Mouse (Mus musculus) embryonic facial prominence, embryonic 13.5 days (tissue): Measurements from ENCODE around the gene Klhl29. TPM values are rescaled to one million over a fixed set of nuclear protein-coding genes. Genes with fewer than 3 reads are reported as not detected.
"Not testable (repeated sequence)": the region's sequence is repeated elsewhere in the genome, so short reads cannot be mapped to it uniquely, and the experiment has no call there.

Experiments used
- ATAC-seq: fragments of 200-750 bp; cut with Nextera tagmentation; 2 replicates; pipeline ENCODE4 v1.8.0; 2017; ENCODE audit warnings: low read depth; ENCODE audit not compliant: insufficient number of reproducible peaks, insufficient read depth, low FRiP score, low TSS enrichment
- H3K27ac ChIP-seq: fragments of 300-500 bp; sonication (generic); 2 replicates; pipeline ENCODE4 v1.5.1; 2015; ENCODE audit warnings: moderate library complexity, mild to moderate bottlenecking, inconsistent platforms
- H3K27me3 ChIP-seq: fragments of 300-500 bp; sonication (generic); 2 replicates; pipeline ENCODE4 v1.6.1; 2015; ENCODE audit warnings: mild to moderate bottlenecking, inconsistent platforms
- H3K36me3 ChIP-seq: fragments of 300-500 bp; sonication (generic); 2 replicates; pipeline ENCODE4 v1.6.1; 2015; ENCODE audit warnings: mild to moderate bottlenecking, inconsistent platforms
- H3K4me1 ChIP-seq: fragments of 300-500 bp; sonication (generic); 2 replicates; pipeline ENCODE4 v1.6.1; 2015; ENCODE audit warnings: inconsistent platforms
- H3K4me2 ChIP-seq: fragments of 300-500 bp; sonication (generic); 2 replicates; pipeline ENCODE4 v1.6.1; 2015; ENCODE audit warnings: moderate library complexity, mild to moderate bottlenecking, inconsistent platforms
- H3K4me3 ChIP-seq: fragments of 300-500 bp; sonication (generic); 2 replicates; pipeline ENCODE4 v1.5.1; 2015; ENCODE audit warnings: mild to moderate bottlenecking, inconsistent platforms
- H3K9ac ChIP-seq: fragments of 300-500 bp; sonication (generic); 2 replicates; pipeline ENCODE4 v1.6.1; 2015; ENCODE audit warnings: mild to moderate bottlenecking, inconsistent platforms
- H3K9me3 ChIP-seq: fragments of 300-500 bp; sonication (generic); 2 replicates; pipeline ENCODE4 v1.6.1; 2016; ENCODE audit warnings: inconsistent platforms
- WGBS: fragments of 180-500 bp; shearing (Covaris S2); methylation state at CpG from one replicate; pipeline ENCODE4 v1.1.7; 2015; ENCODE audit warnings: mixed read lengths; 5-methylcytosine and 5-hydroxymethylcytosine counted together
- polyA plus RNA-seq: library from polyadenylated mRNA; unstranded; fragments of >200 nt; fragmentation: Nextera tagmentation; extraction: Ambion mirVana; gene quantifications from 2 replicates; pipeline ENCODE4 v1.2.1, GENCODE M21; 2015

Gene Klhl29
- polyA plus RNA-seq, 1 experiment from 2014 or later: 2.0 TPM

GRCm38 (mm10) chr12:5352771-5353170 is 22.7 kb downstream of the Klhl29 start:
- WGBS: 92% methylated on average over 8 of the region's 8 CpGs
- H3K9ac ChIP-seq: no peak overlapping the region
- H3K36me3 ChIP-seq: no peaks in the 10 kb centered on the region
- no peaks in the 10 kb centered on the region for H3K27me3 ChIP-seq
- no peak for ATAC-seq
- H3K4me3 ChIP-seq: no peak overlapping the region
- no peak overlapping the region for H3K4me2 ChIP-seq
- no peak overlapping the region for H3K27ac ChIP-seq
- no peaks in the 10 kb centered on the region for H3K4me1 ChIP-seq
- H3K9me3 ChIP-seq: no peaks in the 10 kb centered on the region

GRCm38 (mm10) chr12:5350491-5351285 is 24.8 kb downstream of the Klhl29 start:
- H3K27ac ChIP-seq: no peak overlapping the region
- WGBS: 79% methylated on average over 11 of the region's 11 CpGs
- H3K36me3 ChIP-seq: no peaks in the 10 kb centered on the region
- no peaks in the 10 kb centered on the region for H3K9me3 ChIP-seq
- no peak for ATAC-seq
- H3K27me3 ChIP-seq: no peaks in the 10 kb centered on the region
- no peaks in the 10 kb centered on the region for H3K4me1 ChIP-seq
- H3K9ac ChIP-seq: no peak overlapping the region
- no peak overlapping the region for H3K4me3 ChIP-seq
- no peak overlapping the region for H3K4me2 ChIP-seq

GRCm38 (mm10) chr12:5345088-5345487 is 30.4 kb downstream of the Klhl29 start:
- Histone ChIP-seq H3K4me1 (no peaks in the 10 kb centered on the region), H3K27ac (no peak overlapping the region), H3K4me3 (no peak overlapping the region), H3K27me3 (no peaks in the 10 kb centered on the region), H3K36me3 (0 out of 2 replicates have a peak, but pooled peaks cover 6% of the 10 kb centered on the region), H3K9ac (no peak overlapping the region), H3K9me3 (no peaks in the 10 kb centered on the region), H3K4me2 (no peak overlapping the region)
- WGBS: 80% methylated on average over 6 of the region's 6 CpGs
- ATAC-seq: no peak

GRCm38 (mm10) chr12:5344457-5344856 is 31.0 kb downstream of the Klhl29 start:
- not testable (repeated sequence) for H3K9ac ChIP-seq, H3K27ac ChIP-seq, H3K9me3 ChIP-seq, H3K4me2 ChIP-seq, H3K4me1 ChIP-seq, H3K27me3 ChIP-seq, ATAC-seq, H3K36me3 ChIP-seq, H3K4me3 ChIP-seq
- 93% methylated on average over 6 of the region's 7 CpGs for WGBS

GRCm38 (mm10) chr12:5340151-5340603 is 35.3 kb downstream of the Klhl29 start:
- no peak overlapping the region for H3K9ac ChIP-seq
- H3K4me1 ChIP-seq: no peaks in the 10 kb centered on the region
- H3K27me3 ChIP-seq: no peaks in the 10 kb centered on the region
- 0 out of 2 replicates have a peak, but pooled peaks cover 6% of the 10 kb centered on the region for H3K36me3 ChIP-seq
- H3K4me2 ChIP-seq: no peak overlapping the region
- no peak overlapping the region for H3K4me3 ChIP-seq
- WGBS: 89% methylated on average over 6 of the region's 6 CpGs
- no peak overlapping the region for H3K27ac ChIP-seq
- no peaks in the 10 kb centered on the region for H3K9me3 ChIP-seq
- 0 out of 2 replicates have a peak, but pooled peaks have one; percentile 26 for ATAC-seq

- H3K4me2 ChIP-seq: no peak overlapping the region
- H3K9ac ChIP-seq: no peak overlapping the region
- H3K4me3 ChIP-seq: no peak overlapping the region
- 0 out of 2 replicates have a peak, but pooled peaks cover 2% of the 10 kb centered on the region for H3K36me3 ChIP-seq
- no peak overlapping the region for H3K27ac ChIP-seq
- peaks cover 2% of the 10 kb centered on the region; the same call in 1 of the 2 replicates for H3K4me1 ChIP-seq
- WGBS: 30% methylated on average over 8 of the region's 8 CpGs
- no peak for ATAC-seq
- no peaks in the 10 kb centered on the region for H3K9me3 ChIP-seq
- no peaks in the 10 kb centered on the region for H3K27me3 ChIP-seq
Measured at GRCm38 (mm10) chr12:5336927-5337712, 38.4 kb downstream of the Klhl29 start.

GRCm38 (mm10) chr12:5336331-5336730 is 39.2 kb downstream of the Klhl29 start:
- Histone ChIP-seq H3K4me1 (peaks cover 10% of the 10 kb centered on the region), H3K36me3 (no peaks in the 10 kb centered on the region), H3K4me2 (no peak overlapping the region), H3K27ac (no peak overlapping the region), H3K9me3 (no peaks in the 10 kb centered on the region), H3K9ac (no peak overlapping the region), H3K27me3 (no peaks in the 10 kb centered on the region), H3K4me3 (no peak overlapping the region)
- 79% methylated on average over 6 of the region's 6 CpGs for WGBS
- ATAC-seq: no peak

- H3K4me3 ChIP-seq: no peak overlapping the region
- 73% methylated on average over 9 of the region's 9 CpGs for WGBS
- no peaks in the 10 kb centered on the region for H3K36me3 ChIP-seq
Measured at GRCm38 (mm10) chr12:5334956-5335355, 40.5 kb downstream of the Klhl29 start.

GRCm38 (mm10) chr12:5334175-5334574 is 41.3 kb downstream of the Klhl29 start:
- Histone ChIP-seq H3K9me3 (no peaks in the 10 kb centered on the region), H3K9ac (no peak overlapping the region), H3K4me1 (peaks cover 19% of the 10 kb centered on the region), H3K36me3 (no peaks in the 10 kb centered on the region), H3K4me3 (no peak overlapping the region), H3K27ac (no peak overlapping the region), H3K27me3 (no peaks in the 10 kb centered on the region), H3K4me2 (no peak overlapping the region)
- WGBS: 82% methylated on average over 2 of the region's 2 CpGs
- no peak for ATAC-seq

More at GRCm38 (mm10) chr12:5334956-5335355, 40.5 kb downstream of the Klhl29 start:
- no peak overlapping the region for H3K27ac ChIP-seq
- ATAC-seq: no peak
- H3K4me2 ChIP-seq: no peak overlapping the region
- H3K27me3 ChIP-seq: no peaks in the 10 kb centered on the region
- H3K4me1 ChIP-seq: peaks cover 19% of the 10 kb centered on the region
- H3K9ac ChIP-seq: no peak overlapping the region
- no peaks in the 10 kb centered on the region for H3K9me3 ChIP-seq

GRCm38 (mm10) chr12:5331810-5332484 is 43.5 kb downstream of the Klhl29 start:
- H3K4me2 ChIP-seq: no peak overlapping the region
- 36% methylated on average over 13 of the region's 13 CpGs for WGBS
- H3K9ac ChIP-seq: no peak overlapping the region
- ATAC-seq: no peak
- H3K4me3 ChIP-seq: no peak overlapping the region
- no peaks in the 10 kb centered on the region for H3K36me3 ChIP-seq
- H3K27me3 ChIP-seq: no peaks in the 10 kb centered on the region
- H3K4me1 ChIP-seq: peaks cover 19% of the 10 kb centered on the region
- no peaks in the 10 kb centered on the region for H3K9me3 ChIP-seq
- no peak overlapping the region for H3K27ac ChIP-seq

GRCm38 (mm10) chr12:5330496-5331070 is 44.9 kb downstream of the Klhl29 start:
- Histone ChIP-seq H3K36me3 (no peaks in the 10 kb centered on the region), H3K9ac (no peak overlapping the region), H3K27ac (no peak overlapping the region), H3K4me3 (no peak overlapping the region), H3K9me3 (no peaks in the 10 kb centered on the region), H3K27me3 (no peaks in the 10 kb centered on the region), H3K4me1 (peaks cover 19% of the 10 kb centered on the region), H3K4me2 (no peak overlapping the region)
- 76% methylated on average over 6 of the region's 6 CpGs for WGBS
- no peak for ATAC-seq
